Mouse (Mus musculus) layer of hippocampus, postnatal 14 days (tissue): ENCODE measurements at regions not wholly inside any gene's neighbourhood (a gene's known extent, or its start where the extent isn't known, plus 50 kb on each side); places are given as distances from the start of the nearest gene placed in this dataset.
A peak's percentile ranks its signal among the peaks of the same experiment; 100 is the strongest.

Experiments used
- DNase-seq, 2 experiments: peaks; one replicate each; pipeline ENCODE4 v3.0.0; 2021 to 2022; ENCODE audit warnings: low spot score in 2 of 2, mixed read lengths in 1 of 2

- no peak for DNase-seq
Observed at GRCm38 (mm10) chr14:58967975-58968374, 174.7 kb downstream of the 1700129C05Rik start.

DNA sequence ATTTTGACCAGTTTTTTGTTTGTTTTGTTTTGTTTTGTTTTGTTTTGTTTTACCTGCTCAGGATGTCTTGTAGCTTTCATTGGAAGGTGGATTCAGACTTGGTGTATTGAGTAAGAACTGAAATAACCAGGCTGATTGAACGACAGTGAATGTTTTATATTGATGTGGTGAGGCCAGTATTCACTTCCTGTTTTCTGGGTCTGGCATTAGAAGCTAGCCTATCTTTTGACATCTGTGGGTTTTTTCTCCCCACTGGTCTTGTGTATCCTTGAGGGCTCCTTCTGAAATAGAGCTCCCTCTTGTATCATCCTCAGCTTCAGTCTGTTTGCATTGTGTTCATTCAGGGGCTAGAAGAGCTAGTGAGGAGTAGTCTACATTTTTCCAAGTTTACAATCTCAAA, 175.5 kb downstream of the 1700129C05Rik start:
- DNase-seq: no peak

GRCm38 (mm10) chr14:58944958-58945357, 197.7 kb downstream of the 1700129C05Rik start:
- DNase-seq: no peak

GRCm38 (mm10) chr14:58943267-58943765, 199.4 kb downstream of the 1700129C05Rik start:
- DNase-seq: no peak

DNA sequence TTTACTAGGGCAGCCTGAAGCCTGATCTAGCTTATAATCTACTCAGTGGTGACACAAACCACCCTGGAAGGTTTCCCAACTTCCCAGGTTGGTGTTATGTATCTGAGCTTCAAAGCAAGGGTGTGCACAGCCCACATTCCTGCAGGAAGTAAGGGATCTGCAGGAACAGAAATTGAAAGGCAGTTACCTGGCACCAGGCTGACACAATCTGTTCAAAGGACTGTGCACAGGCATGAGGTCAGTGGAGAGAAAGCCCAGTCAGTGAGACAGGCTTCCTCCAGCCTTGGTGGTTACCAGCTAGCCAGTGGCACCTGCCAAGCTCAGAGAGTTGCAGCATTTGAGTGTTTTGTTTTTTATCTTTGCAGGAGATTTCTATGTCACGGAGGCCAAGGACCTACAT, 203.6 kb downstream of the 1700129C05Rik start:
- DNase-seq: no peak

- DNase-seq: no peak
Observed at GRCm38 (mm10) chr14:58938601-58938970, 204.1 kb downstream of the 1700129C05Rik start.

DNA sequence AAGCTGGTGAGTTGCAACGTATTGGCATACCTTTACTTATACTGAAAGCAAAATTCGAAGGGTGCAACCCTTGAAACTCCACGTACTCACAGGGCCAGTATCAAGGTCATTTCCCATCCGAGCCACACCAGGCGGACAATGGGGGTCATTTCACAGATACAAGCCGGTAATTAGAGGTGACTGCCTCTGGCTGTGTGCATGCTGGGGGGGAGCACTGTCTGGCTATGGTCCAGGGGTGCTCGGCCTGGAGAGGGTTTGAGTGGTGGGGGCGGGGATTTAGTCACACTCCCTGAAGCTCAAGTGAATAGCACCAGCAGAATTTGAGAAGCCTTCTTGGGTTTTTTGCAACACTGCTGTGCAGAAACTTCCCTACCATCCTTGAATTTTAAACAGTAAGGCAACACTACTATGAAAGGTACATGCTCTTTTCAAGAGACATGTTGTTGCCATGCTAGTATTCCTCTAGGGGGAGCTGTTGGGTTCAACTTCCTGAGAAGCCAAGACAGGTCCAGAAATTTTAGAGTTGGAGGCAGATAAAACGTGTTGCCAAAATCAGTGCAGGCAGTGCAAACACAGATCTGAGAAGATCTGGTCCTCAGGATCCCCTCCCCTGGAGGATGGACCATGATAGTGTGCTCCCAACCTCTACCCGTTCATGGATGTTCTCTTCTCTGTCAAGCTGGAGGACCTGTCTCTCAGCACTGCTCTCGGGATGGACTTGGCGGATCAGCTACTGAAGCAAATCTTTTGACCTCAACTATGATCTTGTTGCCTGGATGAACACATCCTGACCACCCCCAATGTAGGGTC, 204.7 kb downstream of the 1700129C05Rik start:
- DNase-seq: peak in 1 of 2 experiments; percentile 13

DNA sequence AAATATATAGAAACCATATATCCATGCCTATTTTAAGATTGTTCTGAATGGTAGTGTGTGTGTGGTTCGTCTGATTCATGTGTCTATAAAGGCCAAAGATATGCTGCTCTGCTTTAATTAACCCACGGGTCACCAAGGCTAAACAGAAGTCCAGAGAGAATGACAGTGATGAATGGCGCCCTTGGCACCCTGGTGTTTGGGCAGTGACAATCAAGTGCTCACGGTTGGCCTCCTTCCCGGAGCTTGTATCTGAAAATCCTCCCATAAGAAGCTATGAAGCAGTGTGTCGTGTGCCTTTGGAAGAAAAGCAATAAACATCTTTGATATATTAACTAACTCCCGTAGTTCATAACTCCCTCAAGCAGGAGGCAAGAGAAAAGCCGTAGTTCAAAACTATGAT, 205.4 kb downstream of the 1700129C05Rik start:
- no peak for DNase-seq

GRCm38 (mm10) chr14:58936131-58936530, 206.6 kb downstream of the 1700129C05Rik start:
- DNase-seq: no peak

DNA sequence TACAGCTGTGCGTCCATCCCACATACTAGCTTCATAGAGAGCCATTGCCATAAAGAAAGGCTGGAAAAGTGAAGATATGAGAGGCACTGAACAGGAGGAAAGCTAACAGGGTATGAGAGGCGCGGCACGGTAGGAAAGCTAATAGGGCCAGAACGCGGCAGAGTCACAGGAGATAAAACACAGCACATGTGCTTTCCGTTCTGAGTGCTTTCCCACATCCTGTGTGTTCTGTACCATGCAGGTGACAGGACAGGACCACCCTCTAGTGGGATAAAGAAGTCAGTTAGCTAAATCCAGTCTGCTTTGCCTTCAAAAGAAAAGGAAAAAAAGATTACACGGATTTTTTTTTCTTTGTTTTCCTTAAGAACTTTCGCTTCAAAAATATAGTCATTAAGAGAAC, 224.8 kb downstream of the 1700129C05Rik start:
- no peak for DNase-seq

- DNase-seq: no peak
Observed at GRCm38 (mm10) chr14:58917228-58917627, 225.5 kb downstream of the 1700129C05Rik start.

GRCm38 (mm10) chr14:58914937-58915336, 227.8 kb downstream of the 1700129C05Rik start:
- no peak for DNase-seq

- no peak for DNase-seq
Observed at GRCm38 (mm10) chr14:58910846-58911245, 231.8 kb downstream of the 1700129C05Rik start.

DNA sequence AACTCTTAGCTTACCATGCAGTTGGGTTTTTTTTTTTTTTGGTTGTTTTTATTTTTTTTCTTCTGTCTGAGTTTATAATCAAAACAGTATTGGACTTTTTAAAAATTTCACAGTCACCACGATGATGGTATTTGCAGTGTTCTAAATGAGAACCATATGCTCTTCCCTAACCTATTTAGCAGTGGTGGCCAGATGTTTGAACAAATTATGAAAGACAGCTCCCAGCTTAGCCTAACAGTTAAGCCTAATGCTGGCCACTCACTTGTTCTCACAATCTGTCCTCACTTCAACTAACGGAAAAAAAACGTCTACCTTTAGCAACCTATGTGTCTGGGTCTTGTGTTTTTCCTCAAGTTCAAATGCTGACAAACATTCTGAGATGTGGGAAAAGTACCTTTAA, 234.8 kb downstream of the 1700129C05Rik start:
- no peak for DNase-seq

- no peak for DNase-seq
Observed at GRCm38 (mm10) chr14:58907359-58907758, 235.3 kb downstream of the 1700129C05Rik start.

DNA sequence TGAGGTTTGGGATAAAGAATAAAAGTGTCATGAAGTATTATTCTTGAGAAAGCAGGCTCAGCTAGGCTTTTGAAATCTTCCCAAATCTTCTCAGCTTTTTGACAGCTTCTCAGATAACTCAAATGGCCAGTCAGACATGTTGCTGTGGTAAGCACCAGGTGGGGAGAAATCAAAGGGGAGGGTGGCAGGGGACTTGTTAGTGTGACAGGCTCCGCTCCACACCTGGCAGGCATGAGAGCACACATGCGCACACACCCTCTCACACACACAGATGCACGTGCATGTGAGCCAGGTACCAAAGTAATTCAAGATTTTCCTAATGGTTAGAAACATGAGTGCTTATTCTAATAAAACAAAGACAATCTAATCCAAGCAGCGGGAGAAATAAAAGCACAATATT, 236.1 kb downstream of the 1700129C05Rik start:
- no peak for DNase-seq

DNA sequence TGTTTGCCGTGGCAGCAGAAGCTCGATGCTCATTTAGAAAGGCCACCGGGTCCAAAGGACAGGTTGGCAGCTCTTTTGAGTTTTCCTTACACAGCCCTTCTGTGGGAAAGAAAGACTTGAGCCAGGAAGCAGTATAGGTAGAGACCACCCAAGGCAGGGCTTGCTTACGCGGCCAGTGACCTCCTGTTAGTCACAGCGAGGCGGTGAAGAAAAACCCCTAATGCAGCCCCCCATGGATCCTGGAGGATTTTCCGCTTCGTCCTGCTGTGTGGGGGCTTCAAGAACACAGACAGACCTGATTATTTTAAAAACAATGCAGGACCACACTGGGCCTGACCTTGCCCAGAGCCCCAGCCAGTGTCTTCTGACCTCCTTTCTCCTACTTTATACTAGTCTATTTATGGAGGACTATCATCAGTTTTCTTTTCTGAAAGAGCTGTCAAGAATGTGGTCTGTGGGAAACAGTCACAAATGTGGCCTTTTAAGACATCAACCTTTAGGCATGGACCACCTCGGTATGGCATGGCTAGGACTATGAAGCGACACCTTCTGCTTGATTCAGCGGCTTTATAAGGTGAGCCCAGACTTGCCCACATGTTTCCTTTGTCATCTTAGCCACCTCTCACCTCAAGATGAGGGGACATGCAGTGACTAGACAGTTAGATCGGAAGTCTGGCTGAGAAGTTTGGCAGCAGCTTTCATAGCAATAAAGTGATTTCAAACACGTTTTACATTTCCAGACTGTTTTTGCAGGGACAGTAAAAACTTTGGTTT, 274.3 kb downstream of the 1700129C05Rik start:
- no peak for DNase-seq

DNA sequence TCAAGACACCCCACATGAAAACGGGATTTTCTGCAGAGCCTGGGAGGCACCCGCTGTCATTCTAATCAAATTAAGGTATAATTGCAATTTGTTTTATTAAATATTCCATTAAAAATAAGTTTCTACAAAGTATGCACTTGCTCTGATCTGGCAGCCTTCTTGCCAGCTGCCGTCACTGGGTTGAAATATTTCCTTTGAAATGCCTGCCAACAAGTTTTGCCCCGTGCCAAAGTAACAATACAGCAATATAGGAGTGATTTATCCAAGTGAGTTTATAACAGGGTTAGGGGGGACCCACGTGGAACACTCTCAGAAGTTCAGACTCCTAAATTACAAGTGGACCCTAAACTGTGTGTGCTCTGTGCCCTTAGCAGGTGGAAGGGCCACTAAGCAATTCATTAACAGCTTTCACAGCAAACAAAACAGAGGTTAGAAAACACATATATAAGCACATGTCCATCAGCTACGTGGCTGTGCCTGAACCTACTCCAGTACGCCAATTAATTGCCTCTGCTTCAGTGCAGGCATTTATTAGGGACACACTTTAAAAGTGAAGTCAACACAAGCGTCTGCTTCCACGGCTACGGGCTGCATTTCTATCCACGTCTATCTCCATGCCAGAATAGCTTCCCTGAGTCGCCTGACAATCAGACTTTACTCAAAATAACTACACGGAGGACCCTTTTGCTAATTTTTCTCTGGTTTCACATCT, 275.1 kb downstream of the 1700129C05Rik start:
- DNase-seq: no peak

GRCm38 (mm10) chr14:58854871-58855270, 287.8 kb downstream of the 1700129C05Rik start:
- DNase-seq: no peak

- DNase-seq: no peak
Observed at GRCm38 (mm10) chr14:58844565-58844964, 298.1 kb downstream of the 1700129C05Rik start.

DNA sequence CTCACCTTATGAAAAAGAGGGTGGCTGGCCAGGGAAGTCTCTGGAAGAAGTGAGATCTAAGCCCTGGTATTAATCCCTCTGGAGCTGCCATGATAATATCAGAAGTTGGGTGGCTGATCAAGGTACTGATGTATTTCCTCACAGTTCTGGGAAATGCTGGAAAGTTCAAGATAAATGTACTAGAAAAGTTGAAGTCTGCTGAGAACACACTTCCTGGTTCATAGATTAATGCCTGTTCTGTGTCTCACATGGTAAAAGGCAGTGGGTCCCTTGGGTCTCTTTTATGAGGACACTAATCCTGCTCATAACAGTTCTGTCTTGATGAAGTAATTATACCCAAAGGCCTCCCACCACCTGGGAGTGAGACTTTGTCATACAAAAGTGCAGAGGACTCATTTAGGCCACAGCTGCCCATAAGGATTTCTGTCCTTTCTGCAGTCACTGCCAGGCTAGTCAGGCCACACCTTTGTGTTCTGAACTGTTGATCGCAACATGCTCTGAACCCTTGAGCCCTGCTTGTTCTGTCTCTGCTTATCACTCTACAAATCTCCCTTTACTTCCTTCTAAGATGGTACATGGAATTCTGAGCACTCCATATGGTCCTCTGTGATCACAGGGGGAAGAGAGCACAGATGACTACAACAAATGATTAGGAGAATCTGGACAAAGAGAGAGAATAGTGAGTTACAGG, 300.4 kb downstream of the 1700129C05Rik start:
- no peak for DNase-seq
